Mouse (Mus musculus) limb, embryonic 12.5 days (tissue): ENCODE results near the gene Tdrd12. TPM values are rescaled to one million over a fixed set of nuclear protein-coding genes. Genes with fewer than 3 reads are reported as not detected.

Experiments used
- ATAC-seq: fragments of 200-750 bp; cut with Nextera tagmentation; 2 replicates; pipeline ENCODE4 v1.8.0; 2017; ENCODE audit warnings: low read depth, moderate TSS enrichment; ENCODE audit not compliant: insufficient number of reproducible peaks, insufficient read depth, low FRiP score, low TSS enrichment
- H3K27ac ChIP-seq: fragments of 300-500 bp; sonication (generic); 2 replicates; pipeline ENCODE4 v1.5.1; 2016; ENCODE audit warnings: mild to moderate bottlenecking, moderate library complexity
- H3K27me3 ChIP-seq: fragments of 300-500 bp; sonication (generic); 2 replicates; pipeline ENCODE4 v1.6.1; 2016; ENCODE audit warnings: mild to moderate bottlenecking, moderate library complexity
- H3K36me3 ChIP-seq: fragments of 300-500 bp; sonication (generic); 2 replicates; pipeline ENCODE4 v1.6.1; 2016; ENCODE audit warnings: mild to moderate bottlenecking, moderate library complexity
- H3K4me1 ChIP-seq: fragments of 300-500 bp; sonication (generic); replicated peaks from 2 replicates; pipeline ENCODE4 v1.6.1; 2016
- H3K4me2 ChIP-seq: fragments of 300-500 bp; sonication (generic); 2 replicates; pipeline ENCODE4 v1.6.1; 2016; ENCODE audit warnings: mild to moderate bottlenecking, moderate library complexity
- H3K4me3 ChIP-seq: fragments of 300-500 bp; sonication (generic); replicated peaks from 2 replicates; pipeline ENCODE4 v1.5.1; 2016; ENCODE audit warnings: mild to moderate bottlenecking
- H3K9ac ChIP-seq: fragments of 300-500 bp; sonication (generic); replicated peaks from 2 replicates; pipeline ENCODE4 v1.6.1; 2016; ENCODE audit warnings: mild to moderate bottlenecking, moderate library complexity
- H3K9me3 ChIP-seq: fragments of 300-500 bp; sonication (generic); 2 replicates; pipeline ENCODE4 v1.6.1; 2016; ENCODE audit warnings: mild to moderate bottlenecking, moderate library complexity
- WGBS: fragments of 180-500 bp; shearing (Covaris S2); methylation state at CpG from one replicate; pipeline ENCODE4 v1.1.7; 2016; 5-methylcytosine and 5-hydroxymethylcytosine counted together
- polyA plus RNA-seq: library from polyadenylated mRNA; unstranded; fragments of >200 nt; fragmentation: Nextera tagmentation; extraction: Ambion mirVana; gene quantifications from 2 replicates; pipeline ENCODE4 v1.2.1, GENCODE M21; 2016

Tdrd12 gene
- polyA plus RNA-seq, 1 experiment from 2014 or later, result 0.59 TPM

DNA sequence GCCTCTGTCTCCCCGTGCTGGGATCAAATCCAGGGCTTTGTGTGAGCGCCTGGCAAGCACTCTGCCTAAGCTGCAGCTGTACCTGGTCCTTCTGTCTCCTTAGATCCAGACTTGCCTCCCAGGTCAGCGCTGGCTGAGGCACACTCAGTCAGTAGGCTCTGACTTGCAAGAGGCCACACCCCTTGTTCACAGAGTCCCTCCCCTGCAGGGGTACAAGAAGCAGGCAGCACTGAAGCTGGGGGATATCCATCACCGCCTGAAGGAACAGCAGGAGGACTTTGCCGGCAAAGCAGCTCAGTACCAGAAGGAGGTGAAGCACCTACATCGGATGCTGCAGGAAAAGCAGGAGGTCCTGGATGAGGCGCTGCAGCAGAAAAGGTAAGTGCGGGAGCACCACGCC is 102.3 kb downstream of the Tdrd12 start:
- no peak for ATAC-seq
- Histone ChIP-seq H3K27me3 (no peaks in the 10 kb centered on the region), H3K27ac (no peak overlapping the region), H3K36me3 (peaks cover 91% of the 10 kb centered on the region), H3K9ac (no peak overlapping the region), H3K4me1 (no peaks in the 10 kb centered on the region), H3K4me2 (no peak overlapping the region), H3K4me3 (no peak overlapping the region), H3K9me3 (no peaks in the 10 kb centered on the region)
- WGBS, result 84% methylated on average over 9 of the region's 9 CpGs

DNA sequence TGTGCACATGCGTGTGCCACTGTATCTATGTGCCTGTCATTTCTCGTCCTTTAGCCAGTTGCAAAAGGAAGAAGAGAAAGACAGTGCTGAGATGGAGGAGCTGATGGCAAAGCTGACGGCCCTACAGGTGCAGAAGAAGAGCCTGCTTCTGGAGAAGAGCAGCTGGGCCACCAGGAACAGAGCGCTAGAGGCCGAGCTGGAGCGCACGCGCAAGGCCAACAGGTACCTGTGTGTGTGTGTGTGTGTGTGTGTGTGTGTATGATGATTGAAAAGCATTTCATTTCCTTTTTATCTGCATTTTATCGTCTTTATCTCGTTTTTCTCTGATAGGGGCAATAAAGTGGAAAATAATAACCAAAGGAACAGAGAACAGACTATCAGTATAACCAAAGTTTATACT is 109.4 kb downstream of the Tdrd12 start:
- ATAC-seq, result no peak
- no peak overlapping the region for H3K27ac ChIP-seq
- H3K4me2 ChIP-seq, result no peak overlapping the region
- H3K4me3 ChIP-seq, result no peak overlapping the region
- WGBS, result 95% methylated on average over 10 of the region's 10 CpGs
- peaks cover 86% of the 10 kb centered on the region for H3K36me3 ChIP-seq
- no peaks in the 10 kb centered on the region for H3K9me3 ChIP-seq
- no peaks in the 10 kb centered on the region for H3K27me3 ChIP-seq
- H3K4me1 ChIP-seq, result no peaks in the 10 kb centered on the region
- H3K9ac ChIP-seq, result no peak overlapping the region

DNA sequence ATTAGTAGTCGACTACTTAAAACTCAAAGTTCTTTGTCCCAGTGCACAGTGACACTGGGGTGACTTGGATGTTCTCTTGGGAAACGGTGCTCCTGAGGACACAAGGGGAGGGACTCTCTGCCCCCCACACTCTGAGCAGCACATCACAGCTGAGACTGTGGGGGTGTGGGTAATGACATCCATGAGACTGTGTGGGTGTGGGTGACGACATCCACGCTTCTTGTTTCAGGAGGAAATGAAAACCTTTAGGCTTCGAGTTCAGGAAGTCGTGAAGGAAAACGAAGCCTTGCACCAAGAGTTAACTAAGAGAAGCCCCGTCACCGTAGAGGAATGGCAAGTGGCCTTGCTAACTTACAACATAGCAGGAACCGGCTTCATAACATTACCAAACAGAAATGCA is 114.5 kb downstream of the Tdrd12 start:
- Histone ChIP-seq H3K27ac (no peak overlapping the region), H3K4me3 (no peak overlapping the region)
- no peak for ATAC-seq

More for the DNA sequence above, 114.5 kb downstream of the Tdrd12 start:
- H3K27me3 ChIP-seq, result no peaks in the 10 kb centered on the region
- WGBS, result 89% methylated on average over 10 of the region's 10 CpGs
- no peak overlapping the region for H3K4me2 ChIP-seq
- H3K36me3 ChIP-seq, result peaks cover 84% of the 10 kb centered on the region
- no peak overlapping the region for H3K9ac ChIP-seq
- H3K9me3 ChIP-seq, result no peaks in the 10 kb centered on the region
- no peaks in the 10 kb centered on the region for H3K4me1 ChIP-seq

Other genes starting within 250 kb of the Tdrd12 start
- 18.7 and 18.9 TPM in 2 replicates for gene Gpatch1, start 219.3 kb downstream of the Tdrd12 start, polyA plus RNA-seq
- 2.5 and 2.7 TPM in 2 replicates for gene Rhpn2, start 203.6 kb downstream of the Tdrd12 start, polyA plus RNA-seq
- gene Faap24, start 140.9 kb downstream of the Tdrd12 start, polyA plus RNA-seq, result 14.7 and 16.5 TPM in 2 replicates
- gene Cep89, start 140.7 kb downstream of the Tdrd12 start, polyA plus RNA-seq, result 55.0 and 56.9 TPM in 2 replicates
- 0.21 TPM in 1 of 2 replicates, not detected in the other for gene Slc7a9, start 88.9 kb downstream of the Tdrd12 start, polyA plus RNA-seq
- 33.0 and 37.5 TPM in 2 replicates for gene Nudt19, start 18.6 kb upstream of the Tdrd12 start, polyA plus RNA-seq
- 0.19 and 0.28 TPM in 2 replicates for gene Rgs9bp, start 47.8 kb upstream of the Tdrd12 start, polyA plus RNA-seq
- gene Ankrd27, start 48.5 kb upstream of the Tdrd12 start, polyA plus RNA-seq, result 41.6 and 44.9 TPM in 2 replicates
- gene Pdcd5, start 109.8 kb upstream of the Tdrd12 start, polyA plus RNA-seq, result 327 and 339 TPM in 2 replicates
- gene Dpy19l3, start 216.7 kb upstream of the Tdrd12 start, polyA plus RNA-seq, result 35.8 and 39.2 TPM in 2 replicates